Mouse (Mus musculus) myocyte (in vitro differentiated cells): ENCODE results near the gene Olfr642.

Experiments
- E2F4 ChIP-seq: IDR thresholded peaks from one replicate; pipeline ENCODE4 v1.6.1; 2011; ENCODE audit warnings: mild to moderate bottlenecking, control low read depth, moderate library complexity; ENCODE audit not compliant: insufficient read depth
- MAX ChIP-seq: IDR thresholded peaks from one replicate; pipeline ENCODE4 v1.6.1; 2011; ENCODE audit warnings: low read depth, mild to moderate bottlenecking, control low read depth
- MYOG ChIP-seq, 3 experiments: IDR thresholded peaks; one replicate each; pipeline ENCODE4 v1.6.1; 2011; ENCODE audit warnings: control low read depth in 2 of 3, low read depth in 2 of 3, mild to moderate bottlenecking in 2 of 3; ENCODE audit not compliant: insufficient read length in 2 of 3, control insufficient read depth in 1 of 3, insufficient read depth in 1 of 3
- POLR2A ChIP-seq: IDR thresholded peaks from one replicate; pipeline ENCODE4 v1.6.1; 2011; ENCODE audit warnings: low read depth, mild to moderate bottlenecking, control low read depth, moderate library complexity; ENCODE audit not compliant: insufficient read length
- POLR2AphosphoS2 ChIP-seq: IDR thresholded peaks from one replicate; pipeline ENCODE4 v1.6.1; 2011; ENCODE audit warnings: low read depth, control low read depth; ENCODE audit not compliant: insufficient read length
- USF1 ChIP-seq: IDR thresholded peaks from one replicate; pipeline ENCODE4 v1.6.1; 2011; ENCODE audit warnings: low read depth, mild to moderate bottlenecking, control low read depth, moderate library complexity

DNA sequence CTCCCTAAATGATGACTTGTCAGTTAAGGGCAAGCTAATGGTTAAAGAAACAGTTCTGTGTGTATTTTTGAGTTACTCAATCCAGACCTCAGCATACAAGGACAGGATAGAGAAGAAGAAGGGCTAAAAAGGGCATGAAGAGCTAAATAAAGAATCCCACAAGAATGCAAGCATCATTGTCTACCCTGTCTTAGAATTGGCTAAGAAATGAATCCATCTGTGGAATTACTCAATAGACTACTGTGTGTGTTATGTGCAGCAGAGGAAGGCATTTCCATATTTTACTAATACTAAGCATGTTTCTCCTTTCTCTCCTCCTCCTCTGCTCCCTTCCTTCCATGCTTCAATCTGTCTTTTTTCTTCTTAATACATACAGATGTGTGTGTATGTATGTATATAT lies 53.3 kb downstream of the Olfr642 start:
- TF ChIP-seq USF1 (no peak), MAX (no peak), MYOG (IDR thresholded peaks at IDR 0.05; ENCODE audit: control insufficient read depth in 1 of 3, insufficient read depth in 1 of 3, insufficient read length in 2 of 3, low read depth in 2 of 3) (no peak), POLR2AphosphoS2 (no peak), POLR2A (no peak), E2F4 (no peak)
